Mouse (Mus musculus) midbrain, postnatal 0 days (tissue): Measurements from ENCODE around the gene Dnm2. TPM values are rescaled to one million over a fixed set of nuclear protein-coding genes. Genes with fewer than 3 reads are reported as not detected.

Source experiments
- ATAC-seq: fragments of 200-750 bp; cut with Nextera tagmentation; 2 replicates; pipeline ENCODE4 v1.8.0; 2017; ENCODE audit warnings: moderate number of reproducible peaks, mild to moderate bottlenecking, moderate TSS enrichment, moderate library complexity; ENCODE audit not compliant: low FRiP score
- DNase-seq: peaks from one replicate; pipeline ENCODE4 v3.0.0-alpha.2; 2015; ENCODE audit warnings: low spot score
- H3K27ac ChIP-seq: fragments of 300-500 bp; sonication (generic); 2 replicates; pipeline ENCODE4 v1.5.1; 2014; ENCODE audit warnings: low read depth, mild to moderate bottlenecking, low read length, mixed read lengths
- H3K27me3 ChIP-seq: fragments of 300-500 bp; sonication (generic); 2 replicates; pipeline ENCODE4 v1.6.1; 2014; ENCODE audit warnings: low read length, control low read depth, mixed read lengths; ENCODE audit not compliant: insufficient read depth
- H3K36me3 ChIP-seq: fragments of 300-500 bp; sonication (generic); 2 replicates; pipeline ENCODE4 v1.6.1; 2014; ENCODE audit warnings: low read length, control low read depth, mixed read lengths; ENCODE audit not compliant: insufficient read depth
- H3K4me1 ChIP-seq: fragments of 300-500 bp; sonication (generic); 2 replicates; pipeline ENCODE4 v1.6.1; 2014; ENCODE audit warnings: mild to moderate bottlenecking, control low read depth, antibody characterized with exemption, low read length, mixed read lengths; ENCODE audit not compliant: insufficient read depth
- H3K4me2 ChIP-seq: fragments of 300-500 bp; sonication (generic); 2 replicates; pipeline ENCODE4 v1.6.1; 2014; ENCODE audit warnings: low read depth, mild to moderate bottlenecking, low read length, mixed read lengths; ENCODE audit not compliant: poor library complexity, severe bottlenecking
- H3K4me3 ChIP-seq: fragments of 300-500 bp; sonication (generic); 2 replicates; pipeline ENCODE4 v1.5.1; 2014; ENCODE audit warnings: low read depth, mild to moderate bottlenecking, low read length, moderate library complexity
- H3K9ac ChIP-seq: fragments of 300-500 bp; sonication (generic); replicated peaks from 2 replicates; pipeline ENCODE4 v1.6.1; 2014; ENCODE audit warnings: mild to moderate bottlenecking, low read length, moderate library complexity, mixed read lengths; ENCODE audit not compliant: poor library complexity, severe bottlenecking
- H3K9me3 ChIP-seq: fragments of 300-500 bp; sonication (generic); 2 replicates; pipeline ENCODE4 v1.6.1; 2016; ENCODE audit warnings: low read length, control low read depth
- CTCF ChIP-seq: IDR thresholded peaks from 2 replicates; pipeline ENCODE4 v1.5.1; 2016; ENCODE audit warnings: antibody characterized with exemption, mild to moderate bottlenecking
- WGBS: fragments of 180-500 bp; shearing (Covaris S2); extraction: QIAGEN DNeasy Blood & Tissue Kit; methylation state at CpG from one replicate; pipeline ENCODE4 v1.1.7; 2014; 5-methylcytosine and 5-hydroxymethylcytosine counted together
- polyA plus RNA-seq: library from polyadenylated mRNA; unstranded; fragments of >200 nt; fragmentation: Nextera tagmentation; extraction: Ambion mirVana; gene quantifications from 2 replicates; pipeline ENCODE4 v1.2.1, GENCODE M21; 2015
- total RNA-seq: library from RNA; depleted of rRNA; stranded (reverse); fragments of >200 nt; gene quantifications from 2 replicates; pipeline ENCODE4 v1.2.3, GENCODE M21; 2014

The Dnm2 gene
- total and polyA plus RNA-seq, 2 experiments from 2014 or later, result 59.2 to 69.2 TPM

GRCm38 (mm10) chr9:21494726-21495125, 70.0 kb downstream of the Dnm2 start:
- H3K9me3 ChIP-seq, result no peaks in the 10 kb centered on the region
- TF ChIP-seq CTCF, result no peak
- H3K4me2 ChIP-seq, result no peak overlapping the region
- H3K27me3 ChIP-seq, result no peaks in the 10 kb centered on the region
- ATAC-seq (no peak), DNase-seq (no peak)
- no peak overlapping the region for H3K9ac ChIP-seq
- H3K4me1 ChIP-seq, result no peaks in the 10 kb centered on the region
- H3K36me3 ChIP-seq, result peaks cover 29% of the 10 kb centered on the region
- 85% methylated on average over 9 of the region's 9 CpGs for WGBS
- no peak overlapping the region for H3K27ac ChIP-seq
- no peak overlapping the region for H3K4me3 ChIP-seq

DNA sequence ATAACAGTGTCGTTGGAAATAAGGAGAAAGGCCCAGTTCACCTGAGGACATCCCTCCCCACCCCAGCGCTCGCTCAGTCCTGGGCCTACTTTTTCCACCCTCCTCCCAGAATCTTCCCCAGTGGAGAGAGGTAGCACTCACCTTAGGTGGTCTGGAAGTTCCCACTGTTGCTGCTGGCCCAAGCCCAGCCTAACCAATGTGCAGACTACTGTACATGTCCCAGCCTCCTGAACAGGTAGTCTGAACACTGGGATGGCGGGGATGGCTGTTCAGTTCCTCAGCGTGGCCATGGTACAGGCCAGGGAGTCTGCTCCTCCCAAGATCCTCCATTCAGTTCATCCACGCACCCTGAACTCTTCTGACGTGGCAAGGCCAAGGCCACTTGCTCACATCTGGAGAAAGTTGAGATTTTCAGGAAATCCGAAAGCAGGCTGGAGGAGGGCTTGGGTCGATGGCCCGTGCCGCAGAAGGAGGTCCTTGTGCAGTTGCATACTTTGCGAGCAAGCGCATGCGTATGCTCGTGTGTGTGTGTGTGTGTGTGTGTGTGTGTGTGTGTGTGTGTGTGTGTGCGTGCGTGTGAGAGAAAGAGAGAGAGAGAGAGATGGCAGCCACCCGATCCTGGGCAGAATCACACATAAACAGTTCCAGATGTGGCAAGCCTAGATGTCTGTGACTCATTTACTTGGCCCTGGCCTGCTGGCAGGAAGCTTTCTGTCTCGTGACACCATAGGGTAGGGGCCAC, 71.8 kb downstream of the Dnm2 start:
- Histone ChIP-seq H3K27ac (no peak overlapping the region), H3K4me1 (no peaks in the 10 kb centered on the region), H3K4me2 (no peak overlapping the region), H3K27me3 (no peaks in the 10 kb centered on the region), H3K36me3 (peaks cover 28% of the 10 kb centered on the region), H3K4me3 (no peak overlapping the region), H3K9me3 (no peaks in the 10 kb centered on the region), H3K9ac (no peak overlapping the region)
- TF ChIP-seq CTCF, result no peak
- WGBS, result 92% methylated on average over 17 of the region's 19 CpGs
- DNase-seq (no peak), ATAC-seq (no peak)

DNA sequence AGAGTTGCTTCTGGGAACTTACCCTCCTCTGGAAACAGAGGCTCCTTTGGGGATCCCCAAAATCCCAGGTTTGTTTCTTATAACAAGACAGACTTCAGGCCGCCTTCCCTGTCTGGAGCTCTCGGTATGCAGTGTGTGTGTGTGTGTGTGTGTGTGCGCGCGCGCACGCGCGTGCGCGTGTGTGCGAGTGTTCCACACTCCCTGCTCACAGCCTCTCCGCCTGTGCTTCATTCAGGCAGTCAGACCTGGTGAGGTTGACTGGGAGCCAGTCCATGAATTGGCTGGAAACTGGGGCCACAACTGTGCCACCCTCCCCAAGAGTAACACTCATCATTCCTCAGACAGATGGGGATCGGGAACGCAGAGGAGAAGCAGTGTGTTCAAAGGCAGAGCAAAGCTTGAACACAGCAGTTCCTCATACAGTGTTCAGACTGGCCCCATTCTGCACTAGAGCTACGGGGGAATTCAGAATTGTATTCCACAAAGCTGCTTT, 72.4 kb downstream of the Dnm2 start:
- H3K4me3 ChIP-seq, result no peak overlapping the region
- H3K9ac ChIP-seq, result no peak overlapping the region
- H3K36me3 ChIP-seq, result peaks cover 26% of the 10 kb centered on the region
- no peak overlapping the region for H3K4me2 ChIP-seq
- ATAC-seq (no peak), DNase-seq (no peak)
- no peaks in the 10 kb centered on the region for H3K27me3 ChIP-seq
- 95% methylated on average over 16 of the region's 16 CpGs for WGBS
- H3K27ac ChIP-seq, result no peak overlapping the region
- no peaks in the 10 kb centered on the region for H3K4me1 ChIP-seq
- no peak for TF ChIP-seq CTCF
- no peaks in the 10 kb centered on the region for H3K9me3 ChIP-seq

DNA sequence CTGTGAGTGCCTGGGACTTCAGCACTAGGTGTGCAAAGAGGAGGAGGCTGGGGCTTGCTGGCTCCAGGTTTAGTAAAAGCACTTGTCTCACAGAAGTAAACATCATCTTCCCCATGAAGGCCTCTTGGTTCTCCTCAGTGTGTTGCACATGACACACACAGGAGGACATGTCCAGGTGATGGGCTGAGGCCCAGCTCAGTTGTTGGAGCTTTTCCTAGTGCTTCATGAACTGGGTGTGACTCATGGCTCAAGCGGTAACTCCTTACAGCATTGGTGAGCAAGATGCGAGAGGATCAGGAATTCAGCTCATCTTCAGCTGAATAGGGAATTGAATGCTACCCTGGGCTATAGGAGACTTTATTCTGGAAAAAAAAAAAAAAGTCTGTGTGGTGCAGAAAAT, 73.0 kb downstream of the Dnm2 start:
- H3K27ac ChIP-seq, result no peak overlapping the region
- H3K36me3 ChIP-seq, result peaks cover 23% of the 10 kb centered on the region
- H3K9ac ChIP-seq, result no peak overlapping the region
- no peaks in the 10 kb centered on the region for H3K27me3 ChIP-seq
- 90% methylated on average over 2 of the region's 2 CpGs for WGBS
- H3K9me3 ChIP-seq, result no peaks in the 10 kb centered on the region
- no peak overlapping the region for H3K4me2 ChIP-seq
- DNase-seq (no peak), ATAC-seq (no peak)
- no peak overlapping the region for H3K4me3 ChIP-seq
- no peaks in the 10 kb centered on the region for H3K4me1 ChIP-seq
- TF ChIP-seq CTCF, result no peak

GRCm38 (mm10) chr9:21498284-21498902, 73.7 kb downstream of the Dnm2 start:
- no peaks in the 10 kb centered on the region for H3K4me1 ChIP-seq
- H3K27me3 ChIP-seq, result no peaks in the 10 kb centered on the region
- H3K9ac ChIP-seq, result no peak overlapping the region
- peaks cover 27% of the 10 kb centered on the region for H3K36me3 ChIP-seq
- H3K4me2 ChIP-seq, result no peak overlapping the region
- ATAC-seq, result no peak
- 86% methylated on average over 12 of the region's 12 CpGs for WGBS
- H3K9me3 ChIP-seq, result no peaks in the 10 kb centered on the region
- TF ChIP-seq CTCF, result no peak
- DNase-seq, result no peak
- H3K27ac ChIP-seq, result no peak overlapping the region
- H3K4me3 ChIP-seq, result no peak overlapping the region

GRCm38 (mm10) chr9:21503352-21503751, 78.6 kb downstream of the Dnm2 start:
- Histone ChIP-seq H3K36me3 (peaks cover 60% of the 10 kb centered on the region), H3K4me1 (no peaks in the 10 kb centered on the region), H3K4me3 (no peak overlapping the region), H3K9ac (no peak overlapping the region), H3K4me2 (no peak overlapping the region), H3K27me3 (no peaks in the 10 kb centered on the region), H3K27ac (no peak overlapping the region), H3K9me3 (no peaks in the 10 kb centered on the region)
- no peak for DNase-seq
- WGBS, result 99% methylated on average over 8 of the region's 8 CpGs
- ATAC-seq, result no peak
- TF ChIP-seq CTCF, result no peak
